Mouse (Mus musculus) limb, embryonic 12.5 days (tissue): ENCODE data around the gene Hlx. TPM values are rescaled to one million over a fixed set of nuclear protein-coding genes. Genes with fewer than 3 reads are reported as not detected.
A peak's percentile ranks its signal among the peaks of the same experiment; 100 is the strongest.

Experiments used
- ATAC-seq: fragments of 200-750 bp; cut with Nextera tagmentation; 2 replicates; pipeline ENCODE4 v1.8.0; 2017; ENCODE audit warnings: low read depth, moderate TSS enrichment; ENCODE audit not compliant: insufficient number of reproducible peaks, insufficient read depth, low FRiP score, low TSS enrichment
- H3K27ac ChIP-seq: fragments of 300-500 bp; sonication (generic); 2 replicates; pipeline ENCODE4 v1.5.1; 2016; ENCODE audit warnings: mild to moderate bottlenecking, moderate library complexity
- H3K27me3 ChIP-seq: fragments of 300-500 bp; sonication (generic); 2 replicates; pipeline ENCODE4 v1.6.1; 2016; ENCODE audit warnings: mild to moderate bottlenecking, moderate library complexity
- H3K36me3 ChIP-seq: fragments of 300-500 bp; sonication (generic); 2 replicates; pipeline ENCODE4 v1.6.1; 2016; ENCODE audit warnings: mild to moderate bottlenecking, moderate library complexity
- H3K4me1 ChIP-seq: fragments of 300-500 bp; sonication (generic); replicated peaks from 2 replicates; pipeline ENCODE4 v1.6.1; 2016
- H3K4me2 ChIP-seq: fragments of 300-500 bp; sonication (generic); 2 replicates; pipeline ENCODE4 v1.6.1; 2016; ENCODE audit warnings: mild to moderate bottlenecking, moderate library complexity
- H3K4me3 ChIP-seq: fragments of 300-500 bp; sonication (generic); replicated peaks from 2 replicates; pipeline ENCODE4 v1.5.1; 2016; ENCODE audit warnings: mild to moderate bottlenecking
- H3K9ac ChIP-seq: fragments of 300-500 bp; sonication (generic); replicated peaks from 2 replicates; pipeline ENCODE4 v1.6.1; 2016; ENCODE audit warnings: mild to moderate bottlenecking, moderate library complexity
- H3K9me3 ChIP-seq: fragments of 300-500 bp; sonication (generic); 2 replicates; pipeline ENCODE4 v1.6.1; 2016; ENCODE audit warnings: mild to moderate bottlenecking, moderate library complexity
- WGBS: fragments of 180-500 bp; shearing (Covaris S2); methylation state at CpG from one replicate; pipeline ENCODE4 v1.1.7; 2016; 5-methylcytosine and 5-hydroxymethylcytosine counted together
- polyA plus RNA-seq: library from polyadenylated mRNA; unstranded; fragments of >200 nt; fragmentation: Nextera tagmentation; extraction: Ambion mirVana; gene quantifications from 2 replicates; pipeline ENCODE4 v1.2.1, GENCODE M21; 2016

The Hlx gene
- polyA plus RNA-seq, 1 experiment from 2014 or later: 24.1 TPM

GRCm38 (mm10) chr1:184761988-184762387 lies 29.6 kb upstream of the Hlx start:
- no peak for ATAC-seq
- Histone ChIP-seq H3K4me2 (no peak overlapping the region), H3K9ac (no peak overlapping the region), H3K27ac (no peak overlapping the region), H3K9me3 (no peaks in the 10 kb centered on the region), H3K4me3 (no peak overlapping the region), H3K36me3 (no peaks in the 10 kb centered on the region), H3K27me3 (no peaks in the 10 kb centered on the region), H3K4me1 (no peaks in the 10 kb centered on the region)
- WGBS: 70% methylated on average over 4 of the region's 4 CpGs

- no peak overlapping the region for H3K27ac ChIP-seq
- H3K4me3 ChIP-seq: no peak overlapping the region
- ATAC-seq: no peak
- peaks cover 11% of the 10 kb centered on the region; the same call in 1 of the 2 replicates for H3K27me3 ChIP-seq
- no peaks in the 10 kb centered on the region for H3K9me3 ChIP-seq
- H3K9ac ChIP-seq: no peak overlapping the region
- WGBS: 95% methylated on average over 5 of the region's 5 CpGs
- H3K4me1 ChIP-seq: no peaks in the 10 kb centered on the region
- H3K4me2 ChIP-seq: no peak overlapping the region
- no peaks in the 10 kb centered on the region for H3K36me3 ChIP-seq
These were observed 20.3 kb upstream of the Hlx start for GRCm38 (mm10) chr1:184752671-184753070.

DNA sequence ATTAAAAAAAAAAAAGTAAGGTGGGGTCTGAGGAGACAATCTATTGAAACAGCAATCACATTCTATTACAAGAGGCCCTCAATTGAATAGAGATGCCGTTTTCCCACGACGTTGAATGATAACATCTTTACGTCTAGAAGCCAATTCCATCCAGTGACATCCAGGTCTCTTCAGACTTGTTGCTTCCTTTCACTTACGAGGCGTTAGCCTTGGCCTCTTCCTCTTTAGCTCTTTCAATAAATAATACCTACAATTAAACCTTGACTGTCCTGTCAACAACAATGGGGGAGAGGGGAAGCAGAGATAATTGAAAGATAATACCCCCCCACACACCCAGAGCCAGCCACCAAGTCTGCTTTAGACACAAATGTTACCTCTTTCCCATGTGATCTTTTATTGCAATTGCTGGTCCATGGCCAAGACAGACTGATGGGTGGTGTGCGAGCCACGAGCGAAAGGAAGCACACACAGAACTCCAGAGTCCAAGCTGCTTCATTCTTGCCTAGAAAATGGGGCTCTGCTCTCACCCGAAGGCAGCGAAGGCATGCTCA lies 17.8 kb upstream of the Hlx start:
- H3K27me3 ChIP-seq: 0 out of 2 replicates have a peak, but pooled peaks cover 7% of the 10 kb centered on the region
- no peaks in the 10 kb centered on the region for H3K36me3 ChIP-seq
- no peak overlapping the region for H3K4me3 ChIP-seq
- H3K9ac ChIP-seq: no peak overlapping the region
- H3K27ac ChIP-seq: no peak overlapping the region
- 82% methylated on average over 11 of the region's 11 CpGs for WGBS
- no peak overlapping the region for H3K4me2 ChIP-seq
- no peaks in the 10 kb centered on the region for H3K9me3 ChIP-seq
- no peaks in the 10 kb centered on the region for H3K4me1 ChIP-seq
- no peak for ATAC-seq

- 77% methylated on average over 14 of the region's 14 CpGs for WGBS
- no peak overlapping the region for H3K27ac ChIP-seq
- ATAC-seq: no peak
These were observed 16.3 kb upstream of the Hlx start for GRCm38 (mm10) chr1:184748692-184749152.

GRCm38 (mm10) chr1:184737876-184738479 lies 5.6 kb upstream of the Hlx start:
- no peaks in the 10 kb centered on the region for H3K36me3 ChIP-seq
- H3K4me3 ChIP-seq: no peak overlapping the region
- H3K27ac ChIP-seq: no peak overlapping the region
- no peak for ATAC-seq
- H3K9me3 ChIP-seq: no peaks in the 10 kb centered on the region
- no peak overlapping the region for H3K4me2 ChIP-seq
- WGBS: 8% methylated on average over 14 of the region's 14 CpGs
- H3K4me1 ChIP-seq: peaks cover 8% of the 10 kb centered on the region
- H3K9ac ChIP-seq: no peak overlapping the region
- H3K27me3 ChIP-seq: peaks cover 72% of the 10 kb centered on the region

More at GRCm38 (mm10) chr1:184748692-184749152, 16.3 kb upstream of the Hlx start:
- Histone ChIP-seq H3K9me3 (no peaks in the 10 kb centered on the region), H3K4me3 (no peak overlapping the region), H3K4me1 (no peaks in the 10 kb centered on the region), H3K36me3 (no peaks in the 10 kb centered on the region), H3K27me3 (peaks cover 8% of the 10 kb centered on the region; the same call in 1 of the 2 replicates), H3K9ac (no peak overlapping the region), H3K4me2 (no peak overlapping the region)

GRCm38 (mm10) chr1:184737228-184737627 lies 4.8 kb upstream of the Hlx start:
- no peaks in the 10 kb centered on the region for H3K36me3 ChIP-seq
- H3K4me3 ChIP-seq: no peak overlapping the region
- H3K4me2 ChIP-seq: no peak overlapping the region
- H3K27ac ChIP-seq: no peak overlapping the region
- peaks cover 12% of the 10 kb centered on the region for H3K4me1 ChIP-seq
- H3K9me3 ChIP-seq: no peaks in the 10 kb centered on the region
- no peak overlapping the region for H3K9ac ChIP-seq
- ATAC-seq: no peak
- H3K27me3 ChIP-seq: peaks cover 74% of the 10 kb centered on the region
- WGBS: 34% methylated on average over 2 of the region's 2 CpGs

GRCm38 (mm10) chr1:184736260-184736659 lies 3.8 kb upstream of the Hlx start:
- peaks cover 83% of the 10 kb centered on the region for H3K27me3 ChIP-seq
- no peak overlapping the region for H3K4me3 ChIP-seq
- WGBS: 4% methylated on average over 5 of the region's 5 CpGs
- no peak overlapping the region for H3K9ac ChIP-seq
- no peaks in the 10 kb centered on the region for H3K9me3 ChIP-seq
- H3K4me2 ChIP-seq: no peak overlapping the region
- H3K36me3 ChIP-seq: no peaks in the 10 kb centered on the region
- ATAC-seq: no peak
- H3K27ac ChIP-seq: no peak overlapping the region
- peaks cover 19% of the 10 kb centered on the region for H3K4me1 ChIP-seq

DNA sequence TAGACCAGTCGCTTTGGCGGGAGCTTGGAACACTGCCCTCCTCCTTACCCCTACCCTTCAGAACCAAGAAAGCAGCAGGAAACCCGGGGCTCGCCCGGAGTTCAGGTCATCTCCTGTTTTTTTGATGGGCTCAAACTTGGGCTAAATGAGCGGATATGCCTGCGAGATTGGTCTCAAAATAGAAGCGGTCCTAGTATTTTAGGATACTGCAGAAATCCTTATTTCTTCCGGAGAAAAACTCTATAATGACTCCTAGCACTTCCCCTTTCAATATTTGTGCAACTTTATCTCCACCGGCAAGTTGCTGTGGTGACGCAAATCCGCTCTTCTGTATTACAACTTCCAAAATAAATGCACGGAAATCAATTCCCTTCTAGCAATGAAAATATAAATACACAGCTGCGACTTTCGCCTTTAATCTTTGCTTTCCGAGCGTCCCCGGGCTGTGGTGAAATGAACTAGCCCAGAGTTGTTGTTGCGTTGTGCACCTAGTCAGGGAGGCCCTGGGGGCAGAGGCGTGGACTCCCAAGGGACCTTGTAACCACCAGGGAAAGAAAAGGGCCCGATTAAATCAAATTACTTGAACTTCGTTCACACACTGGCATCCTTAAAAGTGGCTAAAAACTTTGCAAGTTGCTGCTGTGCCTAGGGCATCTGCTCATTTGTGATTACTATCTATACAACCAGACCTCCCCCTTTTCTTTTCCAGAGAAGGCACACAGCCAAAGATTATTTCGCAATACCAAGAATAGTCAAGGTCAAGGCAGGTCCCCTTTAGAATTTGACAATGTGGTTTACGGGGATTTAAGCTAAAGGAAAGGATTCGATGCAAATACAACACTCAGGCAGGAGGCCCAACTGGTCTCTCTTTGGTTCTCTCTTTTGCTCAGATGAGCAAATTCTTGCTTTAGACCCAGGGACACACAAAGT lies 2.8 kb upstream of the Hlx start:
- WGBS: 2% methylated on average over 25 of the region's 25 CpGs
- Histone ChIP-seq H3K27ac (no peak overlapping the region), H3K4me1 (peaks cover 19% of the 10 kb centered on the region), H3K9ac (no peak overlapping the region), H3K27me3 (peaks cover 91% of the 10 kb centered on the region), H3K4me3 (no peak overlapping the region), H3K36me3 (no peaks in the 10 kb centered on the region), H3K4me2 (0 out of 2 replicates have a peak overlapping the region, but pooled peaks have one; percentile 73), H3K9me3 (no peaks in the 10 kb centered on the region)
- no peak for ATAC-seq

- peak overlapping the region; percentile 73 for H3K4me2 ChIP-seq
- H3K4me3 ChIP-seq: peak overlapping the region; percentile 8; the same call in 1 of the 2 replicates
- no peak overlapping the region for H3K27ac ChIP-seq
- under 1% methylated on average over 27 of the region's 27 CpGs for WGBS
- H3K9ac ChIP-seq: no peak overlapping the region
- peaks cover 91% of the 10 kb centered on the region for H3K27me3 ChIP-seq
- no peaks in the 10 kb centered on the region for H3K36me3 ChIP-seq
- H3K4me1 ChIP-seq: peaks cover 19% of the 10 kb centered on the region
- no peak for ATAC-seq
- H3K9me3 ChIP-seq: no peaks in the 10 kb centered on the region
These were observed 1.8 kb upstream of the Hlx start for GRCm38 (mm10) chr1:184734067-184734830.

DNA sequence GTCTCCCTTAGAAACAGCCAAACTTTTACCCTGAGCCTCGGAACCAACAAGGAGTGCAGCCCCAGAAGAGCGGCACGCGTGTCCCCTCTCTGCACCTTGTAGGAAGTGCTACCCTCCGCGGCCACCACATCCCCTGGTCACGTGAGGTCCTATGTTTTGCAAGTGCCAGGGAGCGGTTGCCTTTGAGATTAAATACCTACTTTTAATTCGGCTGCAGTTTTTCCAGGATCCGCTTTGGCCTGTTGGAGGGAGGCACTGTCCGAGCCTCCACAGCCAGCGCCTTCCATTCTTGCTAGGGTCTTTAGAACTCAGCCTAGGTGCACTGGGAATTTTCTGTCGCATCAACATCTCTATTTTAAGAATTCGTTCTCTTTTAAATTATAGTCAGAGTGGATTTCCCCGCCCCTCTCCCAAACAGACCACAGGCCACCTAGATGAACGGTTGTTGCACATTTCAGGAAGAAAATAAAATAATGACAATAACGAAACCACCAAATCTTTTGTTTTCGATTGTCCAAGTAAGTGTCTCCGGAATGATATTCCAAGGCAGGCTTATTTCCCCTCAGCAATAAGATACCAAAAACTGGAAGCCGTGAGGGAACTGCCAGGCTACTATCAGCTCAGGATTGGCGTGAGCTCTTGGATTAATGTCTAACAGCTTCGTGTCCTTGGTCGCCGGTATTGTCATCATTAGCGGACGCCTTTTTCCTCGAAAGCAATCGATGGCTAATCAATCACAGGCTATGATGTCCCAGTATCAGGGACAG lies 1.1 kb upstream of the Hlx start:
- H3K27ac ChIP-seq: no peak overlapping the region
- 2% methylated on average over 28 of the region's 28 CpGs for WGBS
- no peak for ATAC-seq
- H3K4me1 ChIP-seq: peaks cover 19% of the 10 kb centered on the region
- peak overlapping the region; percentile 64 for H3K4me3 ChIP-seq
- peaks cover 92% of the 10 kb centered on the region for H3K27me3 ChIP-seq
- H3K9me3 ChIP-seq: no peaks in the 10 kb centered on the region
- no peaks in the 10 kb centered on the region for H3K36me3 ChIP-seq
- no peak overlapping the region for H3K9ac ChIP-seq
- H3K4me2 ChIP-seq: peak overlapping the region; percentile 73
